Mouse (Mus musculus): ENCODE measurements around the gene Btg2. TPM values are rescaled to one million over a fixed set of nuclear protein-coding genes. Genes with fewer than 3 reads are reported as not detected.

Gene Btg2
- polyA plus RNA-seq, 1 experiment from 2014 or later, result 130 TPM

DNA sequence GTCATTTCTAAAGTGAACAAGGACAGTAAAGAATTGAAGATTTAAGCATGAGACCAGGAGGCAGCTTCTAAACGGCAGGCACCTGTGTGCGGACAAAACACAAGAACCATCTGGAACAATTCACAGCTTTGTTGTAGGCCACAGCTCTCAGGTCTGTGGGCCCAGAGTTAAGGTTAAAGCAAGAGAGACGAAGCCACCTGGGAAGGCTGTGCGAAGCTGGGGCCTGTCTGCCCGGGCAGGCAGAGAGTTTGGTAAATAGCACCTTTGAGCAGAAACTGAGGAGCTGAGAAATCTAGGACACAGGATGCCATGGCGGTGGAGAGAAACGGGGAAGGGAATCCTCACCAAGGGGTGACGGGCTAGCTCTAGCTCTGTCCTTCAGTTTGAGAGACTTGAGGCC is 3.4 kb downstream of the Btg2 start:
- Histone ChIP-seq H3K4me2 (ENCODE audit: low read depth, low read length) (peak overlapping the region; percentile 65), H3K27ac (ENCODE audit: low read length) (peak overlapping the region; percentile 66), H3K9ac (ENCODE audit: low read length) (peak overlapping the region; percentile 88), H3K9me3 (ENCODE audit: control insufficient read depth, low read length) (no peaks in the 10 kb centered on the region), H3K36me3 (ENCODE audit: control insufficient read depth, insufficient read depth, low read length) (peaks cover 20% of the 10 kb centered on the region), H3K4me1 (replicated peaks; ENCODE audit: control insufficient read depth, insufficient read depth, low read length) (peaks cover 71% of the 10 kb centered on the region), H3K27me3 (ENCODE audit: control insufficient read depth, insufficient read depth, low read depth, low read length) (no peaks in the 10 kb centered on the region), H3K4me3 (ENCODE audit: low read length) (peak overlapping the region; percentile 80)
- WGBS, result 74% methylated on average over 8 of the region's 8 CpGs
- no peak for ATAC-seq (ENCODE audit: low read depth)

- Histone ChIP-seq H3K36me3 (ENCODE audit: control insufficient read depth, insufficient read depth, low read length) (peaks cover 20% of the 10 kb centered on the region), H3K4me1 (replicated peaks; ENCODE audit: control insufficient read depth, insufficient read depth, low read length) (peaks cover 68% of the 10 kb centered on the region), H3K4me2 (ENCODE audit: low read depth, low read length) (peak overlapping the region; percentile 65), H3K9me3 (ENCODE audit: control insufficient read depth, low read length) (no peaks in the 10 kb centered on the region), H3K9ac (ENCODE audit: low read length) (no peak overlapping the region; the same call in 1 of the 2 replicates), H3K27me3 (ENCODE audit: control insufficient read depth, insufficient read depth, low read depth, low read length) (no peaks in the 10 kb centered on the region), H3K27ac (ENCODE audit: low read length) (0 out of 2 replicates have a peak overlapping the region, but pooled peaks have one; percentile 14), H3K4me3 (ENCODE audit: low read length) (no peak overlapping the region)
- ATAC-seq (ENCODE audit: low read depth), result no peak
- WGBS, result 74% methylated on average over 10 of the region's 10 CpGs
Observed at GRCm38 (mm10) chr1:134074606-134075005, 4.3 kb downstream of the Btg2 start.

- Histone ChIP-seq H3K36me3 (ENCODE audit: control insufficient read depth, insufficient read depth, low read length) (peaks cover 20% of the 10 kb centered on the region), H3K27me3 (ENCODE audit: control insufficient read depth, insufficient read depth, low read depth, low read length) (no peaks in the 10 kb centered on the region), H3K4me1 (replicated peaks; ENCODE audit: control insufficient read depth, insufficient read depth, low read length) (peaks cover 69% of the 10 kb centered on the region), H3K9ac (ENCODE audit: low read length) (no peak overlapping the region), H3K27ac (ENCODE audit: low read length) (peak overlapping the region; percentile 49; the same call in 1 of the 2 replicates), H3K9me3 (ENCODE audit: control insufficient read depth, low read length) (no peaks in the 10 kb centered on the region), H3K4me2 (ENCODE audit: low read depth, low read length) (peak overlapping the region; percentile 65; the same call in 1 of the 2 replicates), H3K4me3 (ENCODE audit: low read length) (no peak overlapping the region)
- 62% methylated on average over 3 of the region's 3 CpGs for WGBS
- ATAC-seq (ENCODE audit: low read depth), result no peak
Observed at GRCm38 (mm10) chr1:134074184-134074583, 4.7 kb downstream of the Btg2 start.

DNA sequence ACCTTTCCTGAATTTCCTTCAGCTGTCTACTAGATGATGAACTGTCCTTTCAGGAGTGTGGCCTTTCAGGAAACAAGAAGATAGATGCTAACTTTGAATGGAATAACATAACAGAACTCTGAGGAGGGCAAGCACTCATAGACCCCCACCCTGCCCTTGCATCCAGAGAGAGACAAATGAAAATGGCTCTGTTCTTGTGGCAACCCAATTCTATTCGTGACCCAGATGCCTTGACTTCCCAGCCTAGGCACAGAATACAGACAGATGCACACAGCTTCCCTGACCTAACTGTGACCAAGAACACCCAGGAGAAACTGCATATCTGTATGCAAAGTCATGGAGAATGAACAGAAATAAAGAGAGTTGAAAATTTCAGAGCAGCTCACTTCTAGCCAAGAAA is 5.3 kb downstream of the Btg2 start:
- Histone ChIP-seq H3K4me2 (ENCODE audit: low read depth, low read length) (no peak overlapping the region), H3K9me3 (ENCODE audit: control insufficient read depth, low read length) (no peaks in the 10 kb centered on the region), H3K4me1 (replicated peaks; ENCODE audit: control insufficient read depth, insufficient read depth, low read length) (peaks cover 71% of the 10 kb centered on the region), H3K36me3 (ENCODE audit: control insufficient read depth, insufficient read depth, low read length) (peaks cover 20% of the 10 kb centered on the region), H3K27me3 (ENCODE audit: control insufficient read depth, insufficient read depth, low read depth, low read length) (no peaks in the 10 kb centered on the region), H3K4me3 (ENCODE audit: low read length) (no peak overlapping the region), H3K27ac (ENCODE audit: low read length) (peak overlapping the region; percentile 49), H3K9ac (ENCODE audit: low read length) (no peak overlapping the region)
- no peak for ATAC-seq (ENCODE audit: low read depth)
- WGBS, result 64% methylated on average over 1 of the region's 1 CpGs

DNA sequence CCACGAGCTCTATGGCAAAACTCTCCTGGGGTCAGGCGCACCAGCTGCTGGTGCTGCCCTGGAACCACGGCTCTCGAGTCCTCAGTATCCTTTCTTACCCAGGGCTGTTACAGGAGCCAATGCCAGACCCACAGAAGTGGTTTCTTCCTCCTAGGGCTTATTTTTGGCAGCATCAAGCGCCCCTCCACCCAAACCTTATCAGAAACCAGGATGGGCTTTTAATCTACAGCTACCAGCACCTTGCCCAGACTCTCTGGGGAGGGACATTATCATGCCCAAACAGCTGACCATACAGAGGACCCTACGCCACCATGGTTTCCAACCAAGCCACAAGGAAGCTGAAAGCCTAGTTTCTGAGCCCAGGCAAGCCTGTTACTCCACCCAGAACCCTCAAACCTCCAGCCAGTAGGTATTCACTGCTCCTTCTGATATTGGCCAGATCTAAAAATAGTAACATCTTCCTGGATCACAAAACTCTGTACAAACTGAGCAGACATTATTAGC is 5.8 kb downstream of the Btg2 start:
- H3K9me3 ChIP-seq (ENCODE audit: control insufficient read depth, low read length), result no peaks in the 10 kb centered on the region
- no peak overlapping the region for H3K9ac ChIP-seq (ENCODE audit: low read length)
- H3K4me2 ChIP-seq (ENCODE audit: low read depth, low read length), result no peak overlapping the region
- H3K27ac ChIP-seq (ENCODE audit: low read length), result peak overlapping the region; percentile 49
- H3K27me3 ChIP-seq (ENCODE audit: control insufficient read depth, insufficient read depth, low read depth, low read length), result no peaks in the 10 kb centered on the region
- 71% methylated on average over 6 of the region's 6 CpGs for WGBS
- ATAC-seq (ENCODE audit: low read depth), result no peak
- H3K36me3 ChIP-seq (ENCODE audit: control insufficient read depth, insufficient read depth, low read length), result peaks cover 20% of the 10 kb centered on the region
- no peak overlapping the region for H3K4me3 ChIP-seq (ENCODE audit: low read length)
- peaks cover 73% of the 10 kb centered on the region for H3K4me1 ChIP-seq (replicated peaks; ENCODE audit: control insufficient read depth, insufficient read depth, low read length)

GRCm38 (mm10) chr1:134071411-134072018 is 7.4 kb downstream of the Btg2 start:
- H3K4me1 ChIP-seq (replicated peaks; ENCODE audit: control insufficient read depth, insufficient read depth, low read length), result peaks cover 76% of the 10 kb centered on the region
- peaks cover 13% of the 10 kb centered on the region for H3K36me3 ChIP-seq (ENCODE audit: control insufficient read depth, insufficient read depth, low read length)
- peak overlapping the region; percentile 97 for H3K27ac ChIP-seq (ENCODE audit: low read length)
- peak overlapping the region; percentile 57 for H3K9ac ChIP-seq (ENCODE audit: low read length)
- 20% methylated on average over 10 of the region's 10 CpGs for WGBS
- ATAC-seq (ENCODE audit: low read depth), result peak; percentile 53
- no peaks in the 10 kb centered on the region for H3K9me3 ChIP-seq (ENCODE audit: control insufficient read depth, low read length)
- no peaks in the 10 kb centered on the region for H3K27me3 ChIP-seq (ENCODE audit: control insufficient read depth, insufficient read depth, low read depth, low read length)
- no peak overlapping the region; the same call in 1 of the 2 replicates for H3K4me2 ChIP-seq (ENCODE audit: low read depth, low read length)
- H3K4me3 ChIP-seq (ENCODE audit: low read length), result no peak overlapping the region

DNA sequence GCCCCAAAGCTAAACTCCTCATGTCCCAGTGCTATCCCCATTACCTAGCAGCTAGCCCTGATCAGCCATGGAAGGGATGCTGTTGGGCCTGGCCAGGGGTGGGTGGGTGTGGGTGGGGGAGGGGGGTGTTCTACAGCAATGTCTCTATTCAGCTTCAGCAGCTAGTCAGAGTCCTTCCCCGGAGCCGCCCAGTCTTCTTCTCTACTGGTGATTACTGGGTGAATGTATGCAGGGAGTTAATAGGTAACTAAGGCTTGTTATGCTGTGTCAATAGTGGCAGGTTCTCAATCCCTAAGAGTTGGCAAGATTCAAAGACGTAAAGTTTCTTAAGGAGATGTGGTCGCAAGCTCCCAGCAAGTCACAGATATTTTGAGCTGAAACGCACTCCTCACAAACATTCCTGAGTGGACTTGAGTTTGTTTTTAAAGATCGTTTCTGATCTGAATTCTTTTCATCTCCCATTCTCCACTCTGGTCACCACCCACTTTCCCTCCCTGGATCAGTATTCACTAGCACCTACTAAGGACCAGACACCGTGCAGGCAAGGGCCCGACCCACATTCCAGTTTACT is 8.7 kb downstream of the Btg2 start:
- H3K27me3 ChIP-seq (ENCODE audit: control insufficient read depth, insufficient read depth, low read depth, low read length), result no peaks in the 10 kb centered on the region
- peak overlapping the region; percentile 57 for H3K9ac ChIP-seq (ENCODE audit: low read length)
- 0 out of 2 replicates have a peak, but pooled peaks cover 3% of the 10 kb centered on the region for H3K36me3 ChIP-seq (ENCODE audit: control insufficient read depth, insufficient read depth, low read length)
- no peak overlapping the region for H3K4me3 ChIP-seq (ENCODE audit: low read length)
- peak overlapping the region; percentile 41 for H3K4me2 ChIP-seq (ENCODE audit: low read depth, low read length)
- 39% methylated on average over 8 of the region's 8 CpGs for WGBS
- H3K4me1 ChIP-seq (replicated peaks; ENCODE audit: control insufficient read depth, insufficient read depth, low read length), result peaks cover 78% of the 10 kb centered on the region
- H3K27ac ChIP-seq (ENCODE audit: low read length), result peak overlapping the region; percentile 97
- peak; percentile 63 for ATAC-seq (ENCODE audit: low read depth)
- no peaks in the 10 kb centered on the region for H3K9me3 ChIP-seq (ENCODE audit: control insufficient read depth, low read length)

- Histone ChIP-seq H3K9ac (ENCODE audit: low read length) (no peak overlapping the region; the same call in 1 of the 2 replicates), H3K9me3 (ENCODE audit: control insufficient read depth, low read length) (no peaks in the 10 kb centered on the region), H3K27ac (ENCODE audit: low read length) (peak overlapping the region; percentile 99), H3K4me3 (ENCODE audit: low read length) (no peak overlapping the region), H3K27me3 (ENCODE audit: control insufficient read depth, insufficient read depth, low read depth, low read length) (no peaks in the 10 kb centered on the region), H3K36me3 (ENCODE audit: control insufficient read depth, insufficient read depth, low read length) (no peaks in the 10 kb centered on the region), H3K4me1 (replicated peaks; ENCODE audit: control insufficient read depth, insufficient read depth, low read length) (peaks cover 84% of the 10 kb centered on the region), H3K4me2 (ENCODE audit: low read depth, low read length) (no peak overlapping the region; the same call in 1 of the 2 replicates)
- WGBS, result 8% methylated on average over 8 of the region's 8 CpGs
- ATAC-seq (ENCODE audit: low read depth), result peak; percentile 70
Observed at GRCm38 (mm10) chr1:134067143-134067619, 11.7 kb downstream of the Btg2 start.

DNA sequence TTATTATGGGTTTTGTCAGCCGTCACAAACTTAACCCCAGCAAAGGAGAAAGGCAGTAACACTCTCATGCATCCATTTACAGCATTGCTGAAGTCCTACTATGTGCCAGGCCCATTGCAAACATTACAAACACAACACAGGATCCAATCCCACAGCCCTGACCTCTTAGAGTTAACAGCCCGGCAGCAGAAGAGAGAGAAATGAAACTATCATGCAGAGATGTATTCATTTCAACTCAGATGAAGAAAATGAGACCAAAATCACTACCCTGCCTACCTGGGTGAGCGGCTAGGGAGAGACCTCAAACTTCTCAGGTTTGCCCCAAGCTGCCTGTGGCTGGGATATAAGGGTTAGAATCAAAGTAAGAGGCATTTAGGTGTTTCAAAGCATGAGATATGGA is 12.4 kb downstream of the Btg2 start:
- 40% methylated on average over 3 of the region's 3 CpGs for WGBS
- Histone ChIP-seq H3K27me3 (ENCODE audit: control insufficient read depth, insufficient read depth, low read depth, low read length) (no peaks in the 10 kb centered on the region), H3K27ac (ENCODE audit: low read length) (peak overlapping the region; percentile 99), H3K9ac (ENCODE audit: low read length) (peak overlapping the region; percentile 37; the same call in 1 of the 2 replicates), H3K9me3 (ENCODE audit: control insufficient read depth, low read length) (no peaks in the 10 kb centered on the region), H3K4me1 (replicated peaks; ENCODE audit: control insufficient read depth, insufficient read depth, low read length) (peaks cover 84% of the 10 kb centered on the region), H3K36me3 (ENCODE audit: control insufficient read depth, insufficient read depth, low read length) (no peaks in the 10 kb centered on the region), H3K4me3 (ENCODE audit: low read length) (no peak overlapping the region), H3K4me2 (ENCODE audit: low read depth, low read length) (peak overlapping the region; percentile 16; the same call in 1 of the 2 replicates)
- no peak for ATAC-seq (ENCODE audit: low read depth)

Data from lung, embryonic 16.5 days (tissue).